Mouse (Mus musculus) C2C12 (cell line): Measurements from ENCODE around the gene Tcf12.

ENCODE experiments used
- CEBPB ChIP-seq: IDR thresholded peaks from one replicate; pipeline ENCODE4 v1.6.1; 2011; ENCODE audit warnings: low read depth, mild to moderate bottlenecking, control low read depth, moderate library complexity
- CTCF ChIP-seq: IDR thresholded peaks from one replicate; pipeline ENCODE4 v1.5.1; 2011; ENCODE audit not compliant: control insufficient read depth, insufficient read depth, insufficient read length
- FOSL1 ChIP-seq: IDR thresholded peaks from one replicate; pipeline ENCODE4 v1.8.0; 2011; ENCODE audit warnings: mild to moderate bottlenecking, low read length; ENCODE audit not compliant: poor library complexity, insufficient read depth, severe bottlenecking
- MAX ChIP-seq: IDR thresholded peaks from one replicate; pipeline ENCODE4 v1.6.1; 2011; ENCODE audit warnings: mild to moderate bottlenecking, control low read depth
- MYOD1 ChIP-seq: IDR thresholded peaks from one replicate; pipeline ENCODE4 v1.6.1; 2011; ENCODE audit warnings: low read depth; ENCODE audit not compliant: control insufficient read depth, insufficient read length
- MYOG ChIP-seq: IDR thresholded peaks from one replicate; pipeline ENCODE4 v1.6.1; 2011; ENCODE audit not compliant: control insufficient read depth, insufficient read length; ENCODE audit errors: extremely low read depth
- USF1 ChIP-seq: IDR thresholded peaks from one replicate; pipeline ENCODE4 v1.6.1; 2011; ENCODE audit warnings: low read depth, mild to moderate bottlenecking, control low read depth, moderate library complexity

DNA sequence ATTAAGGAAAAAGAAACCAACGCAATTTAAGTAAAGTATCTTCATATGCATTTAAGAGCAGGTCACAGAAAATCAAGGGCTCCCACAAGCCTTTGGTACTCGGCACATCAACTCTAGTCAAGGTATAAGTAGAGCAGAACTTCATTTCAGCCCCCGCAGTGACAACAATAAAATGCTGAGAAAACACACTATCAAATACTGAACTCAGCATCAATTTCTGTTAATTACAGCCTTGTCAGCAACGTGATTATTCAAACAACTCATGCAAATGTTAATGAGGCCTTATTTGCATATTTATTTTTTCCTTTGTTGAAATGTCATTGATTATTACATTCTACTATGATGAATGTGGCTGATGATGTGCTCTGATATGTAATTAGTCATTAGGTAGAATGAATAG lies 136.5 kb downstream of the Tcf12 start:
- TF ChIP-seq CTCF (no peak), USF1 (no peak), FOSL1 (no peak), MYOD1 (no peak), MYOG (no peak), MAX (no peak), CEBPB (no peak)
